Mouse (Mus musculus) spleen, adult 2 months (tissue): ENCODE measurements around the gene Slc25a33. TPM values are rescaled to one million over a fixed set of nuclear protein-coding genes. Genes with fewer than 3 reads are reported as not detected.

ENCODE experiments used
- DNase-seq, 2 experiments: peaks; one replicate each; pipeline versions ENCODE4 v3.0.0 to v3.0.0-alpha.2; 2012 to 2021; ENCODE audit warnings: low spot score in 2 of 2, low read depth in 1 of 2
- H3K27ac ChIP-seq: fragments of 200-500 bp; 2 replicates; pipeline ENCODE4 v1.5.1; 2012; ENCODE audit warnings: low read length, inconsistent platforms; ENCODE audit not compliant: insufficient read depth
- H3K27me3 ChIP-seq: fragments of 200-500 bp; 2 replicates; pipeline ENCODE4 v1.6.1; 2012; ENCODE audit warnings: mild to moderate bottlenecking, moderate library complexity, low read length, inconsistent platforms; ENCODE audit not compliant: control insufficient read depth, insufficient read depth
- H3K36me3 ChIP-seq: fragments of 200-500 bp; 2 replicates; pipeline ENCODE4 v1.6.1; 2012; ENCODE audit warnings: mild to moderate bottlenecking, low read length, inconsistent platforms; ENCODE audit not compliant: control insufficient read depth, insufficient read depth
- H3K4me1 ChIP-seq: fragments of 200-500 bp; 2 replicates; pipeline ENCODE4 v1.6.1; 2011; ENCODE audit warnings: inconsistent platforms; ENCODE audit not compliant: control insufficient read depth, insufficient read depth, insufficient read length
- H3K4me3 ChIP-seq: fragments of 200-500 bp; 2 replicates; pipeline ENCODE4 v1.5.1; 2011; ENCODE audit warnings: mild to moderate bottlenecking, inconsistent platforms; ENCODE audit not compliant: insufficient read depth, insufficient read length; ENCODE audit errors: extremely low read depth
- CTCF ChIP-seq: fragments of 200-500 bp; IDR thresholded peaks from 2 replicates; pipeline ENCODE4 v1.5.1; 2011; ENCODE audit warnings: mild to moderate bottlenecking, inconsistent platforms; ENCODE audit not compliant: insufficient read depth, insufficient read length, insufficient replicate concordance; ENCODE audit errors: extremely low read depth
- POLR2A ChIP-seq: fragments of 200-500 bp; IDR thresholded peaks from 2 replicates; pipeline ENCODE4 v1.6.1; 2011; ENCODE audit warnings: low read depth, low read length, inconsistent platforms
- WGBS: fragments of 180-500 bp; shearing (Covaris S2); methylation state at CpG from one replicate; pipeline ENCODE4 v1.1.7; 2018; 5-methylcytosine and 5-hydroxymethylcytosine counted together
- polyA plus RNA-seq: library from polyadenylated mRNA; depleted of rRNA; stranded (reverse); fragments of >200 nt; gene quantifications from 2 replicates; pipeline ENCODE4 v1.2.3, GENCODE M21; 2012

Slc25a33 gene
- polyA plus RNA-seq, 1 experiment: 5.4 TPM

- WGBS: 44% methylated on average over 4 of the region's 4 CpGs
- H3K36me3 ChIP-seq: no peaks in the 10 kb centered on the region
- H3K27ac ChIP-seq: no peak overlapping the region
- H3K4me1 ChIP-seq: 0 out of 2 replicates have a peak, but pooled peaks cover 4% of the 10 kb centered on the region
- DNase-seq: no peak
- no peaks in the 10 kb centered on the region for H3K27me3 ChIP-seq
- no peak for TF ChIP-seq CTCF
- no peak for TF ChIP-seq POLR2A
- H3K4me3 ChIP-seq: no peak overlapping the region
Measured at GRCm38 (mm10) chr4:149790546-149790945, 16.5 kb upstream of the Slc25a33 start.

GRCm38 (mm10) chr4:149789421-149790194 is 15.5 kb upstream of the Slc25a33 start:
- no peak overlapping the region; the same call in 1 of the 2 replicates for H3K27ac ChIP-seq

GRCm38 (mm10) chr4:149784901-149785300 is 10.8 kb upstream of the Slc25a33 start:
- peaks cover 2% of the 10 kb centered on the region; the same call in 1 of the 2 replicates for H3K4me1 ChIP-seq
- H3K4me3 ChIP-seq: no peak overlapping the region
- WGBS: 89% methylated on average over 5 of the region's 5 CpGs
- TF ChIP-seq POLR2A (no peak), CTCF (no peak)
- H3K27me3 ChIP-seq: no peaks in the 10 kb centered on the region
- DNase-seq: no peak
- no peak overlapping the region for H3K27ac ChIP-seq
- no peaks in the 10 kb centered on the region for H3K36me3 ChIP-seq

More at GRCm38 (mm10) chr4:149789421-149790194, 15.5 kb upstream of the Slc25a33 start:
- DNase-seq: no peak
- TF ChIP-seq POLR2A (no peak), CTCF (no peak)
- H3K4me3 ChIP-seq: no peak overlapping the region
- WGBS: 88% methylated on average over 13 of the region's 13 CpGs
- no peaks in the 10 kb centered on the region for H3K36me3 ChIP-seq
- H3K4me1 ChIP-seq: 0 out of 2 replicates have a peak, but pooled peaks cover 4% of the 10 kb centered on the region
- H3K27me3 ChIP-seq: no peaks in the 10 kb centered on the region

- no peak for TF ChIP-seq POLR2A
- no peak for TF ChIP-seq CTCF
- 90% methylated on average over 9 of the region's 9 CpGs for WGBS
- DNase-seq: no peak
Measured at GRCm38 (mm10) chr4:149784371-149784770, 10.3 kb upstream of the Slc25a33 start.

GRCm38 (mm10) chr4:149782975-149783374 is 8.9 kb upstream of the Slc25a33 start:
- Histone ChIP-seq H3K4me3 (no peak overlapping the region), H3K27ac (no peak overlapping the region), H3K27me3 (no peaks in the 10 kb centered on the region), H3K36me3 (no peaks in the 10 kb centered on the region), H3K4me1 (peaks cover 2% of the 10 kb centered on the region; the same call in 1 of the 2 replicates)
- DNase-seq: no peak
- 85% methylated on average over 8 of the region's 8 CpGs for WGBS
- TF ChIP-seq CTCF: no peak

More at GRCm38 (mm10) chr4:149784371-149784770, 10.3 kb upstream of the Slc25a33 start:
- Histone ChIP-seq H3K4me3 (no peak overlapping the region), H3K4me1 (peaks cover 2% of the 10 kb centered on the region; the same call in 1 of the 2 replicates), H3K36me3 (no peaks in the 10 kb centered on the region), H3K27ac (no peak overlapping the region), H3K27me3 (no peaks in the 10 kb centered on the region)

- TF ChIP-seq CTCF (no peak), POLR2A (no peak)
- Histone ChIP-seq H3K4me3 (no peak overlapping the region), H3K36me3 (no peaks in the 10 kb centered on the region), H3K4me1 (peaks cover 2% of the 10 kb centered on the region; the same call in 1 of the 2 replicates), H3K27me3 (no peaks in the 10 kb centered on the region), H3K27ac (no peak overlapping the region)
- 11% methylated on average over 13 of the region's 13 CpGs for WGBS
- DNase-seq: peak in 1 of 2 experiments; percentile 60
Measured at GRCm38 (mm10) chr4:149780565-149781356, 6.7 kb upstream of the Slc25a33 start.
